Mouse (Mus musculus): Measurements from ENCODE around the gene Myoz1. TPM values are rescaled to one million over a fixed set of nuclear protein-coding genes. Genes with fewer than 3 reads are reported as not detected.
A peak's percentile ranks its signal among the peaks of the same experiment; 100 is the strongest.
"Not testable (repeated sequence)": the region's sequence is repeated elsewhere in the genome, so short reads cannot be mapped to it uniquely, and the experiment has no call there.

Myoz1 gene
- under 1 TPM; 0.92 to 1.00 TPM for total RNA-seq (2021)

GRCm38 (mm10) chr14:20656361-20656760 is at the start of gene Myoz1:
Myoz1 (minus strand) TSS chr14:20656540.
- intact Hi-C loops (cut with DNase I): no loop called here
- no peak for DNase-seq

- DNase-seq; intact Hi-C loops (cut with DNase I): not testable (repeated sequence)
These were observed 47.1 kb upstream of the Myoz1 start for GRCm38 (mm10) chr14:20703461-20703860.

GRCm38 (mm10) chr14:20702741-20703381 is 46.5 kb upstream of the Myoz1 start, which contains the start of gene Chchd1:
Chchd1 (plus strand) TSS chr14:20703006.
- DNase-seq: peak; percentile 95
- intact Hi-C loops (cut with DNase I): no loop called here

- intact Hi-C loops (cut with DNase I): no loop called here
These were observed 45.9 kb upstream of the Myoz1 start for GRCm38 (mm10) chr14:20702096-20702740.

GRCm38 (mm10) chr14:20701554-20701953 is 45.2 kb upstream of the Myoz1 start:
- no peak for DNase-seq
- intact Hi-C loops (cut with DNase I): no loop called here

More at GRCm38 (mm10) chr14:20702096-20702740, 45.9 kb upstream of the Myoz1 start:
- DNase-seq: no peak

- intact Hi-C loops (cut with DNase I): no loop called here
- no peak for DNase-seq
These were observed 44.0 kb upstream of the Myoz1 start for GRCm38 (mm10) chr14:20700362-20700761.

GRCm38 (mm10) chr14:20698515-20698914 is 42.2 kb upstream of the Myoz1 start:
- intact Hi-C loops (cut with DNase I): no loop called here

GRCm38 (mm10) chr14:20696986-20697385 is 40.6 kb upstream of the Myoz1 start:
- intact Hi-C loops (cut with DNase I): no loop called here

More at GRCm38 (mm10) chr14:20698515-20698914, 42.2 kb upstream of the Myoz1 start:
- no peak for DNase-seq

GRCm38 (mm10) chr14:20695761-20696520 is 39.6 kb upstream of the Myoz1 start:
- intact Hi-C loops (cut with DNase I): no loop called here
- DNase-seq: peak in 1 of 2 experiments; percentile 30

More at GRCm38 (mm10) chr14:20696986-20697385, 40.6 kb upstream of the Myoz1 start:
- peak; percentile 35 to 36 for DNase-seq

- peak; percentile 84 to 85 for DNase-seq
- intact Hi-C loops (cut with DNase I): loop anchor here (5.0 kb wide), 1 partner anchor 53 kb away; the partner anchor contains the start of gene Usp54
These were observed 38.8 kb upstream of the Myoz1 start, which contains the start of gene Fut11 for GRCm38 (mm10) chr14:20694884-20695760. Fut11 (plus strand) TSS chr14:20694968.

- intact Hi-C loops (cut with DNase I): loop anchor here (5.0 kb wide), 1 partner anchor 52 kb away; the partner anchor contains the start of gene Usp54
- DNase-seq: peak in 1 of 2 experiments; percentile 23
These were observed 38.0 kb upstream of the Myoz1 start for GRCm38 (mm10) chr14:20694185-20694883.

GRCm38 (mm10) chr14:20693589-20694101 is 37.3 kb upstream of the Myoz1 start:
- DNase-seq: no peak
- intact Hi-C loops (cut with DNase I): loop anchor here (2.0 to 5.0 kb wide), 2 partner anchors 19 to 51 kb away; partner anchors contain the start of genes Sec24c and Usp54

- intact Hi-C loops (cut with DNase I): loop anchor here (2.0 to 5.0 kb wide), 2 partner anchors 17 to 49 kb away; partner anchors contain the start of genes Sec24c and Usp54
- no peak for DNase-seq
These were observed 35.4 kb upstream of the Myoz1 start for GRCm38 (mm10) chr14:20691772-20692171.

GRCm38 (mm10) chr14:20689009-20689408 is 32.7 kb upstream of the Myoz1 start:
- no peak for DNase-seq
- intact Hi-C loops (cut with DNase I): no loop called here

- DNase-seq: no peak
- intact Hi-C loops (cut with DNase I): no loop called here
These were observed 30.2 kb upstream of the Myoz1 start for GRCm38 (mm10) chr14:20686576-20686975.

- intact Hi-C loops (cut with DNase I): no loop called here
These were observed 26.2 kb upstream of the Myoz1 start for GRCm38 (mm10) chr14:20682498-20682897.

GRCm38 (mm10) chr14:20681742-20682141 is 25.4 kb upstream of the Myoz1 start:
- no peak for DNase-seq
- intact Hi-C loops (cut with DNase I): no loop called here

More at GRCm38 (mm10) chr14:20682498-20682897, 26.2 kb upstream of the Myoz1 start:
- DNase-seq: no peak

- DNase-seq: no peak
- intact Hi-C loops (cut with DNase I): loop anchor here (10.0 kb wide), 1 partner anchor 203 kb away; no protein-coding TSS in a partner anchor
These were observed 21.6 kb upstream of the Myoz1 start for GRCm38 (mm10) chr14:20677906-20678305.
